Mouse (Mus musculus) intestine, embryonic 16.5 days (tissue): ENCODE measurements around the gene Crocc2. TPM values are rescaled to one million over a fixed set of nuclear protein-coding genes. Genes with fewer than 3 reads are reported as not detected.
A peak's percentile ranks its signal among the peaks of the same experiment; 100 is the strongest.

Experiments
- ATAC-seq: fragments of 200-750 bp; cut with Nextera tagmentation; 2 replicates; pipeline ENCODE4 v1.8.0; 2017; ENCODE audit warnings: moderate TSS enrichment, moderate library complexity
- H3K27ac ChIP-seq: fragments of 300-500 bp; sonication (generic); 2 replicates; pipeline ENCODE4 v1.5.1; 2014; ENCODE audit warnings: mild to moderate bottlenecking, low read length
- H3K27me3 ChIP-seq: fragments of 300-500 bp; sonication (generic); replicated peaks from 2 replicates; pipeline ENCODE4 v1.6.1; 2014; ENCODE audit warnings: low read length, control low read depth, mixed read lengths; ENCODE audit not compliant: control insufficient read depth, insufficient read depth
- H3K36me3 ChIP-seq: fragments of 300-500 bp; sonication (generic); 2 replicates; pipeline ENCODE4 v1.6.1; 2014; ENCODE audit warnings: low read length, control low read depth; ENCODE audit not compliant: control insufficient read depth, insufficient read depth
- H3K4me1 ChIP-seq: fragments of 300-500 bp; sonication (generic); 2 replicates; pipeline ENCODE4 v1.6.1; 2014; ENCODE audit warnings: low read length, control low read depth, mixed read lengths; ENCODE audit not compliant: control insufficient read depth, insufficient read depth
- H3K4me2 ChIP-seq: fragments of 300-500 bp; sonication (generic); 2 replicates; pipeline ENCODE4 v1.6.1; 2014; ENCODE audit warnings: low read depth, low read length, control low read depth
- H3K4me3 ChIP-seq: fragments of 300-500 bp; sonication (generic); 2 replicates; pipeline ENCODE4 v1.5.1; 2014; ENCODE audit warnings: mild to moderate bottlenecking, low read length
- H3K9ac ChIP-seq: fragments of 300-500 bp; sonication (generic); 2 replicates; pipeline ENCODE4 v1.6.1; 2014; ENCODE audit warnings: low read depth, low read length
- H3K9me3 ChIP-seq: fragments of 300-500 bp; sonication (generic); 2 replicates; pipeline ENCODE4 v1.6.1; 2016; ENCODE audit warnings: low read length, control low read depth; ENCODE audit not compliant: control insufficient read depth
- WGBS: fragments of 180-500 bp; shearing (Covaris S2); extraction: QIAGEN DNeasy Blood & Tissue Kit; methylation state at CpG from one replicate; pipeline ENCODE4 v1.1.7; 2014; 5-methylcytosine and 5-hydroxymethylcytosine counted together
- polyA plus RNA-seq: library from polyadenylated mRNA; unstranded; fragments of >200 nt; fragmentation: Nextera tagmentation; extraction: Ambion mirVana; gene quantifications from 2 replicates; pipeline ENCODE4 v1.2.1, GENCODE M21; 2015

The Crocc2 gene
- polyA plus RNA-seq, 1 experiment from 2014 or later, result 0.07 TPM

DNA sequence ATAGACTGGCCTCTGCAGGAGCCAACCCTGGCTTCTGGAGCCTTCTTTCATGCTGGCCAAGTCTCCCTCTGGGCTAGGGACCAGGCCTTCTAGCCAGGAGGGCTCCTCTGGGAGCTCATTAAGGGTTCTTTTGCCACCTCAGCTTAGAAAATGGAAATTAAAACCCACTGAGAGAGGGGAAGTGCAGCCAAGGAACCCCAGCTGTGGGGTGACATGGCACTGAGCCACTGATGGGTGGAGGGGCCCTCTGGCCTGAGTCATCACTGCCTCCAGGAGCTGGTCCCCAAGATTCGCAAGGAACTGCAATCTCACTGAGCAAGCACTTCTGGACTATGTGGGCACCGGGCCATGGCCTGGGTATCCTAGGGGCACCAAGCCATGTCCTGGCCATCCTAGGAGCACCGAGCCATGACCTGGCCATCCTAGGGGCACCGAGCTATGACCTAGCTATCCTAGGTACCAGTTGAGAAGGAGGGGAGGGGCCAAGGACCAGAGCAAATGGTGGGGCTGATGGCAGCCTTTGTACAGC, 39.1 kb downstream of the Crocc2 start:
- Histone ChIP-seq H3K4me2 (no peak overlapping the region), H3K27ac (no peak overlapping the region), H3K36me3 (no peaks in the 10 kb centered on the region), H3K9ac (no peak overlapping the region), H3K4me3 (no peak overlapping the region), H3K4me1 (peaks cover 21% of the 10 kb centered on the region), H3K27me3 (no peaks in the 10 kb centered on the region), H3K9me3 (no peaks in the 10 kb centered on the region)
- 97% methylated on average over 4 of the region's 4 CpGs for WGBS
- no peak for ATAC-seq

DNA sequence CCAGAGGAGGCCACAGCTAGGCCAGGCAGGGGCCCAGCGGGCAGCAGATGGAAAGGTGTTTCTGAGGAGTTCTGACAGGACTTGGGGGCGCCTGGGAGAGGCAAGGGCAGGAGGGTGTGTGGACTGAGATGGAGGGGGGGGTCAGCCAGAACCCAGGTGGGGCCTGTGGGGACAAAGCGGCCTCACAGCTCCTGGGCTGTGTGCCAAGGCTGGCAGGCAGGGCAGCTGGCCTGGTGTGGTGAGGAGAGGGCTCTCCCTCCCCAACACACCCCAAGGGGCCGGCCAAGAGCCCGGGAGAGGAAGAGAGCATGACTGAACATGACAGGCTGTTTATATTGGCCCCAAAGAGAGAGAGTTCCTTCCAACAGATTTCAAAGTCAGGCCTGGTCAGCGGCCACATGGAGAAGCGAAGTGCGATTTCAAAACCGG, 41.7 kb downstream of the Crocc2 start:
- 14% methylated on average over 9 of the region's 9 CpGs for WGBS
- ATAC-seq, result peak; percentile 85
- H3K4me2 ChIP-seq, result no peak overlapping the region

DNA sequence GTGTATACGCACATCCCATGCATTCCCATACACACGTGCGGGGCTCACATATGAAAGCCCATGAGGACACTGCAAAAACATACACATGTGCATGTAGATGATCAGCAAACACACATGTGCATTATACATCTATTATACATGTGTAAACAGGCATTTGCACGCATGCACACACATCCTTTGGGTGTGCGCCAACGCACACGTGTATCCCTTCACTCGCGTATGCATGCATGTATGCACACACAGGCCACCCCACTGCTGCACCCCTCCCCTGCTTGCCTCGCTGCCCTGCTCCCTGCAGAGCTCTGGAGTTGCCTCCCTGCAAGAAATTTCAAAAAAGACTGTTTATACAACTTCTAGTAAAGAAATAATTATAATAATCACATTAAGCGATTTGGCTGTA, 42.5 kb downstream of the Crocc2 start:
- ATAC-seq, result peak; percentile 10; the same call in 1 of the 2 replicates
- Histone ChIP-seq H3K36me3 (no peaks in the 10 kb centered on the region), H3K4me3 (no peak overlapping the region), H3K9ac (no peak overlapping the region), H3K27ac (0 out of 2 replicates have a peak overlapping the region, but pooled peaks have one; percentile 19), H3K9me3 (no peaks in the 10 kb centered on the region), H3K27me3 (no peaks in the 10 kb centered on the region), H3K4me2 (no peak overlapping the region), H3K4me1 (peaks cover 21% of the 10 kb centered on the region)
- WGBS, result 71% methylated on average over 11 of the region's 11 CpGs

More for the DNA sequence above, 41.7 kb downstream of the Crocc2 start:
- Histone ChIP-seq H3K9ac (no peak overlapping the region), H3K4me1 (peaks cover 21% of the 10 kb centered on the region), H3K27me3 (no peaks in the 10 kb centered on the region), H3K4me3 (no peak overlapping the region), H3K9me3 (no peaks in the 10 kb centered on the region), H3K27ac (peak overlapping the region; percentile 71; the same call in 1 of the 2 replicates), H3K36me3 (no peaks in the 10 kb centered on the region)

DNA sequence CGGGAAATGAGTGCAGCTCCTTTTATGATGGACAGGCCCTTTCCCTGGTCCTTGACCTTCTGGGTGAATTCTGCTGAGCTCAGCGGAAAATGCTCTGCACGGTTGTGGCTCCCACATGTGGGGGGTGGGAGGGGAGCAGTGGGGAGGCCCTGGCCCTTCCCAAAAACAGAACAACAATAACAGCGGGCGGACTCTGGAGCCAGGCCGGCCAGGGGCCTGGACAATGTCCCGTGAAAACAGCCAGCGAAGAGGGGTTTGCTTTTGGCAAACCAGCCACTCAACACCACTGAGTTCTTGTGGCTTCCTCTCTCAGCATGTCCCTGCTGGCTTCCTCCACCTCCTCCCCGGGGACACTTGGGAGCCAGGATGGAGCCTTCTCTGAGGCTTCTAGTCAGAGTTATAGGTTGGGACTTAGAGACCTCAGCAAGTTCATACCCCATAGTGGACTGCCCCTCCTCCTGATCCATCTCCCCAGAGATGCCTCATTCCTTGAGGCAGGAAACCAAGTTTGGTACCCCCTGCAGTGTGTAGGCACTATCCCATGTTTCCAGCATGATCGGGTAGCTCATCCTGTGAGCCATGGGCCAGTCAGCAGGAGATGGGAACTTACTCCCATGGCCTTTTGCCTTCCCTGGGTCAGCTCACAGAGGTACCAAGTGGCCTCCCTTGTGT, 43.2 kb downstream of the Crocc2 start:
- no peak overlapping the region for H3K4me2 ChIP-seq
- H3K27me3 ChIP-seq, result no peaks in the 10 kb centered on the region
- no peak overlapping the region for H3K4me3 ChIP-seq
- H3K9me3 ChIP-seq, result no peaks in the 10 kb centered on the region
- ATAC-seq, result peak; percentile 31; the same call in 1 of the 2 replicates
- no peak overlapping the region for H3K9ac ChIP-seq
- 32% methylated on average over 10 of the region's 10 CpGs for WGBS
- H3K4me1 ChIP-seq, result peaks cover 21% of the 10 kb centered on the region
- no peaks in the 10 kb centered on the region for H3K36me3 ChIP-seq
- peak overlapping the region; percentile 32; the same call in 1 of the 2 replicates for H3K27ac ChIP-seq

DNA sequence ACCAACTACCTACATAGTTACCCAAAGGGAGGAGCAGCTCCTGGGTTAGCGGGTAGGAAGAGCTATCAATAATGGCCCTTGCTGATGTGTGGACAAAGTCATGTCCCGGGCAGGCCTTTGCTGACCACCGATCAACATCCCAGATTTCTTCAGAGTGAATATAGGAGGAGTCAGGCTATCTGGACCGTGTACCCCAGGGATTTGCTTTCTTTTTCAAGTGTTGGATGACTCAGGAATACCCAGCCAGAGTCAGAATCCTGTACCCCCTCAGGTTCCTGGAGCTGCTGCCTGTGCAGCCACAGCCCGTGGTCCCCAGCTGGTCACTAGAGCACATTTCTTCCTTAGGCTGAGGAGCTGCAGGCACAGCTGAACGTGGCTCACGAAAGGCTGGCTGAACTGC, 43.9 kb downstream of the Crocc2 start:
- Histone ChIP-seq H3K4me2 (no peak overlapping the region), H3K4me3 (no peak overlapping the region), H3K27me3 (no peaks in the 10 kb centered on the region), H3K4me1 (peaks cover 21% of the 10 kb centered on the region), H3K9ac (no peak overlapping the region), H3K9me3 (no peaks in the 10 kb centered on the region), H3K36me3 (no peaks in the 10 kb centered on the region), H3K27ac (peak overlapping the region; percentile 32; the same call in 1 of the 2 replicates)
- no peak for ATAC-seq
- 78% methylated on average over 7 of the region's 7 CpGs for WGBS

DNA sequence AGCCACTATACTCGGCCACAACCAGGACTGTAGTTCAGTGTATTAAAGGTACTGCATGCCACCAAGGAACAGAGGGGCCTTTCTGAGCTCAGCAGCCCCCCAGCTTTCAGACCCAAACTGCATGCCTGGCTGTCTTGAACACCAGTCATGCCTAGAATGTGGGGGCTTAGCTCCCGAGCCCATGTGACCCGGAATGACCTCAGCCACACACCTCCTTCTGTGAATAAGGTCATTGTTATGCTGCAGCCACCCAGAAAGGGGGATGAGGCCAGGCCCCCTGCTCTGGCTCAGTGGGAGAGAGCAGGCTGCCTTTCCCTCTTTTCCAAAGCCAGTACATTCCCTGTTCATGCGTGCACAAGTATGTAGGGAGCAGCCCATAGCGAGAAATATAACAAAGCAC, 46.1 kb downstream of the Crocc2 start:
- H3K9me3 ChIP-seq, result no peaks in the 10 kb centered on the region
- no peak overlapping the region for H3K9ac ChIP-seq
- no peaks in the 10 kb centered on the region for H3K27me3 ChIP-seq
- no peak for ATAC-seq
- no peak overlapping the region for H3K4me2 ChIP-seq
- H3K27ac ChIP-seq, result no peak overlapping the region
- no peak overlapping the region for H3K4me3 ChIP-seq
- H3K36me3 ChIP-seq, result no peaks in the 10 kb centered on the region
- peaks cover 21% of the 10 kb centered on the region for H3K4me1 ChIP-seq
- 45% methylated on average over 5 of the region's 5 CpGs for WGBS

DNA sequence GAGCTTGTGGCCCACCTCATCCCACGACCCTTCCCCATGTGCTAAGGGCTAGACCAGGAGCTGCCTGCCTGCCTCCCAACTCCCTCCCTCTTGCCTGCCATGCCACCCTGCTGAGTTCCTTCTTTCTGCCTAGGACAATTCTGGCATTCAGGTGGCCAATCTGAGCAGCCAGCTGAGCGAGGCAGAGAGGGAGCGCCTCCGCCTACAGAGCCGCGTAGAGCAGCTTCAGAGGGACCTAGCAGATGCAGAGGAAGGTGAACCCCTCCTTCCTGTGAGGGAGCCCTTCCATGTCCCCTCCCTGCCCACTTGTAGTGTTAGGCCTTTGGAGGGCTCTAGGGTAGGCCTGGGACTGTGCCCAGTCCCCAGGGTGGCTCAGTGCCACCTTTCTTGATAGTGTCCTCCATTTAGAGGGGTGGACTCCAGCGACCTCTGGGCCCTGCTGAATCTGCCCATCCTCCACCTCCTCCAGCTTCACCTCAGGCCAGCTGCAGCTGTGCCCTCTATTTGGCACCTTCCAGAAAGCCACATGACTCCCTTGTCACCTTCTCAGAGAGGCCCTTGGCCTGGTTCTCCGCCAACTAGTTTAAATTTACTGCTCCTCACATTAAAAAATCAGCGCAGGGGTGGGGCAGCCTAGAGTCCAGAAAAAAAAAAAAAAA, 48.4 kb downstream of the Crocc2 start:
- Histone ChIP-seq H3K4me2 (no peak overlapping the region), H3K27ac (no peak overlapping the region), H3K9ac (no peak overlapping the region), H3K9me3 (no peaks in the 10 kb centered on the region), H3K27me3 (no peaks in the 10 kb centered on the region), H3K4me1 (no peaks in the 10 kb centered on the region; the same call in 1 of the 2 replicates), H3K36me3 (no peaks in the 10 kb centered on the region), H3K4me3 (no peak overlapping the region)
- WGBS, result 76% methylated on average over 9 of the region's 9 CpGs
- no peak for ATAC-seq

DNA sequence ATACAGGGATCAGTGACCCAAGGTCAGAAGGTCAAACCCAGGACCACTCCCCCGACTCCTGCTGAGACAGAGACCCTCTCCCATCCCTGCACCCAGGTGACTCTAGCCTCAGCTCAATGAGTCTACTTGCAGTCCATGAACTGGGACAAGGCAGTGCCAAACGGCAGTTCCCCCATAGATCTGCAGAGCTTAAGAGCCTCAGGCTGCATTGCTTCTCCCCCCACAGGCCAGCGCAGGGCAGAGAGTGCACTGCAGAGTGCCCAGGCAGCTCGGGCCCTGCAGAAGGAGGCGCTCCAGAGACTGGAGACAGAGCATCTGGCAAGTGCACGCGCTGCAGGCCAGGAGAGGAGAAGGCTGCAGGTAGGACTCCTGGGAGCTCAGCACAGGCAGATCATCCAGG, 49.0 kb downstream of the Crocc2 start:
- H3K9me3 ChIP-seq, result no peaks in the 10 kb centered on the region
- no peaks in the 10 kb centered on the region for H3K4me1 ChIP-seq
- 54% methylated on average over 7 of the region's 7 CpGs for WGBS
- H3K27ac ChIP-seq, result no peak overlapping the region
- ATAC-seq, result no peak
- H3K4me3 ChIP-seq, result no peak overlapping the region
- no peaks in the 10 kb centered on the region for H3K36me3 ChIP-seq
- H3K9ac ChIP-seq, result no peak overlapping the region
- H3K4me2 ChIP-seq, result no peak overlapping the region
- H3K27me3 ChIP-seq, result no peaks in the 10 kb centered on the region

DNA sequence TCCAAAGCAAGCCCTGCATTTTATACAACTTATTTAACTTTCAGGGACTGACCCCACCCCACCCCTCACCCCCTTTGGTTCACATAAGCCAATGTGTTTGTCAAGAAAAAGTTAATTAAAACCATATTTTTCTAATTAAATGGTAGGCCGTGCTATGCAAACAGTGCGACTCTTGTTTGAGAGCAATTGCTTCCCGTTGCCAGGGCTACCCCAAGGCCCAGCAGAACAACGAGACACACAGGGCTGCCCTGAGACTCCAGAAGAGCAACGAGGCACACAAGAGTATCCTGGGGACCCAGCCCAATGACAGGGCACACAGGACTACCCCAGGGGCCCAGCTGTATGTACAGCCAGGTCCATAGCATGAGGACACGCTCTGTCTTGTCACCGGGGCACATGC, 52.3 kb downstream of the Crocc2 start:
- H3K4me1 ChIP-seq, result 0 out of 2 replicates have a peak, but pooled peaks cover 5% of the 10 kb centered on the region
- H3K27me3 ChIP-seq, result no peaks in the 10 kb centered on the region
- no peak overlapping the region for H3K4me3 ChIP-seq
- no peak overlapping the region for H3K4me2 ChIP-seq
- no peak overlapping the region for H3K27ac ChIP-seq
- 76% methylated on average over 7 of the region's 7 CpGs for WGBS
- ATAC-seq, result no peak
- no peaks in the 10 kb centered on the region for H3K36me3 ChIP-seq
- no peaks in the 10 kb centered on the region for H3K9me3 ChIP-seq
- H3K9ac ChIP-seq, result no peak overlapping the region
